Mouse (Mus musculus) kidney, postnatal 0 days (tissue): ENCODE results near the gene Krt82. TPM values are rescaled to one million over a fixed set of nuclear protein-coding genes. Genes with fewer than 3 reads are reported as not detected.

Experiments
- ATAC-seq: fragments of 200-750 bp; cut with Nextera tagmentation; replicated peaks from 2 replicates; pipeline ENCODE4 v1.8.0; 2017; ENCODE audit warnings: low read depth, moderate number of reproducible peaks, moderate TSS enrichment, moderate library complexity; ENCODE audit not compliant: low FRiP score
- DNase-seq: peaks from one replicate; pipeline ENCODE4 v3.0.0-alpha.2; 2016; ENCODE audit warnings: low spot score
- H3K27ac ChIP-seq: fragments of 300-500 bp; sonication (generic); 2 replicates; pipeline ENCODE4 v1.5.1; 2014; ENCODE audit warnings: mild to moderate bottlenecking
- H3K27me3 ChIP-seq: fragments of 300-500 bp; sonication (generic); 2 replicates; pipeline ENCODE4 v1.6.1; 2014; ENCODE audit warnings: low read length, mixed read lengths; ENCODE audit not compliant: insufficient read depth
- H3K36me3 ChIP-seq: fragments of 300-500 bp; sonication (generic); 2 replicates; pipeline ENCODE4 v1.6.1; 2014; ENCODE audit warnings: low read length, mixed read lengths; ENCODE audit not compliant: insufficient read depth
- H3K4me1 ChIP-seq: fragments of 300-500 bp; sonication (generic); replicated peaks from 2 replicates; pipeline ENCODE4 v1.6.1; 2014; ENCODE audit warnings: antibody characterized with exemption, low read length, mixed read lengths; ENCODE audit not compliant: insufficient read depth
- H3K4me2 ChIP-seq: fragments of 300-500 bp; sonication (generic); 2 replicates; pipeline ENCODE4 v1.6.1; 2014; ENCODE audit warnings: mild to moderate bottlenecking, low read length, moderate library complexity, mixed read lengths
- H3K4me3 ChIP-seq: fragments of 300-500 bp; sonication (generic); replicated peaks from 2 replicates; pipeline ENCODE4 v1.5.1; 2014; ENCODE audit warnings: low read depth, low read length
- H3K9ac ChIP-seq: fragments of 300-500 bp; sonication (generic); 2 replicates; pipeline ENCODE4 v1.6.1; 2014; ENCODE audit warnings: low read depth, low read length
- H3K9me3 ChIP-seq: fragments of 300-500 bp; sonication (generic); replicated peaks from 2 replicates; pipeline ENCODE4 v1.6.1; 2016; ENCODE audit warnings: low read length, inconsistent platforms, mixed read lengths
- CTCF ChIP-seq: IDR thresholded peaks from 2 replicates; pipeline ENCODE4 v1.5.1; 2016; ENCODE audit warnings: antibody characterized with exemption, low read depth, mild to moderate bottlenecking, moderate library complexity
- WGBS: fragments of 180-500 bp; shearing (Covaris S2); extraction: QIAGEN DNeasy Blood & Tissue Kit; methylation state at CpG from one replicate; pipeline ENCODE4 v1.1.7; 2014; 5-methylcytosine and 5-hydroxymethylcytosine counted together
- polyA plus RNA-seq: library from polyadenylated mRNA; unstranded; fragments of >200 nt; fragmentation: Nextera tagmentation; extraction: Ambion mirVana; gene quantifications from 2 replicates; pipeline ENCODE4 v1.2.1, GENCODE M21; 2015

Gene Krt82
- polyA plus RNA-seq, 1 experiment from 2014 or later, result not detected

- ATAC-seq (no peak), DNase-seq (no peak)
- 43% methylated on average over 8 of the region's 8 CpGs for WGBS
- no peaks in the 10 kb centered on the region for H3K27me3 ChIP-seq
- H3K9ac ChIP-seq, result no peak overlapping the region
- no peak overlapping the region for H3K4me3 ChIP-seq
- peaks cover 5% of the 10 kb centered on the region; the same call in 1 of the 2 replicates for H3K4me1 ChIP-seq
- H3K4me2 ChIP-seq, result no peak overlapping the region
- no peak overlapping the region for H3K27ac ChIP-seq
- no peak for TF ChIP-seq CTCF
- H3K9me3 ChIP-seq, result no peaks in the 10 kb centered on the region
- H3K36me3 ChIP-seq, result no peaks in the 10 kb centered on the region
Observed at GRCm38 (mm10) chr15:101552188-101552587, 1.7 kb upstream of the Krt82 start.

- Histone ChIP-seq H3K9ac (no peak overlapping the region), H3K4me1 (no peaks in the 10 kb centered on the region), H3K27ac (no peak overlapping the region), H3K27me3 (no peaks in the 10 kb centered on the region), H3K4me3 (no peak overlapping the region), H3K9me3 (no peaks in the 10 kb centered on the region), H3K36me3 (no peaks in the 10 kb centered on the region), H3K4me2 (no peak overlapping the region)
- no peak for DNase-seq
- 84% methylated on average over 3 of the region's 3 CpGs for WGBS
- no peak for ATAC-seq
- TF ChIP-seq CTCF, result no peak
Observed at GRCm38 (mm10) chr15:101544478-101544877, 6.0 kb downstream of the Krt82 start.

GRCm38 (mm10) chr15:101542543-101542942 lies 7.9 kb downstream of the Krt82 start:
- no peak for ATAC-seq
- TF ChIP-seq CTCF, result peak; percentile 40; the same call in 1 of the 2 replicates

GRCm38 (mm10) chr15:101538580-101538900 lies 11.9 kb downstream of the Krt82 start:
- Histone ChIP-seq H3K9ac (no peak overlapping the region), H3K4me3 (no peak overlapping the region), H3K4me2 (no peak overlapping the region), H3K4me1 (no peaks in the 10 kb centered on the region; the same call in 1 of the 2 replicates), H3K9me3 (no peaks in the 10 kb centered on the region), H3K27me3 (no peaks in the 10 kb centered on the region), H3K27ac (no peak overlapping the region), H3K36me3 (no peaks in the 10 kb centered on the region)
- DNase-seq (no peak), ATAC-seq (no peak)
- no peak for TF ChIP-seq CTCF
- 37% methylated on average over 4 of the region's 4 CpGs for WGBS

More at GRCm38 (mm10) chr15:101542543-101542942, 7.9 kb downstream of the Krt82 start:
- DNase-seq, result peak; percentile 5
- H3K36me3 ChIP-seq, result no peaks in the 10 kb centered on the region
- no peaks in the 10 kb centered on the region for H3K4me1 ChIP-seq
- H3K4me3 ChIP-seq, result no peak overlapping the region
- WGBS, result 76% methylated on average over 9 of the region's 9 CpGs
- no peak overlapping the region for H3K9ac ChIP-seq
- H3K27me3 ChIP-seq, result no peaks in the 10 kb centered on the region
- no peak overlapping the region for H3K27ac ChIP-seq
- no peak overlapping the region for H3K4me2 ChIP-seq
- H3K9me3 ChIP-seq, result no peaks in the 10 kb centered on the region

GRCm38 (mm10) chr15:101537864-101538579 lies 12.4 kb downstream of the Krt82 start:
- Histone ChIP-seq H3K4me2 (no peak overlapping the region), H3K4me3 (no peak overlapping the region), H3K4me1 (no peaks in the 10 kb centered on the region; the same call in 1 of the 2 replicates), H3K36me3 (no peaks in the 10 kb centered on the region), H3K9ac (no peak overlapping the region), H3K27ac (no peak overlapping the region), H3K27me3 (no peaks in the 10 kb centered on the region), H3K9me3 (no peaks in the 10 kb centered on the region)
- WGBS, result 28% methylated on average over 7 of the region's 7 CpGs
- peak; percentile 35 for DNase-seq
- no peak for ATAC-seq
- TF ChIP-seq CTCF, result peak; percentile 49

GRCm38 (mm10) chr15:101536054-101536850 lies 14.2 kb downstream of the Krt82 start:
- peak; percentile 71 for ATAC-seq
- H3K9me3 ChIP-seq, result no peaks in the 10 kb centered on the region
- no peaks in the 10 kb centered on the region for H3K36me3 ChIP-seq
- H3K9ac ChIP-seq, result no peak overlapping the region
- H3K4me1 ChIP-seq, result no peaks in the 10 kb centered on the region; the same call in 1 of the 2 replicates
- H3K27ac ChIP-seq, result no peak overlapping the region
- H3K4me3 ChIP-seq, result no peak overlapping the region
- no peak for TF ChIP-seq CTCF
- H3K4me2 ChIP-seq, result no peak overlapping the region
- 29% methylated on average over 9 of the region's 9 CpGs for WGBS
- peak; percentile 29 for DNase-seq
- no peaks in the 10 kb centered on the region for H3K27me3 ChIP-seq
